Mouse (Mus musculus) left cerebral cortex, postnatal 36 days (tissue): ENCODE measurements around the gene Irf1. TPM values are rescaled to one million over a fixed set of nuclear protein-coding genes. Genes with fewer than 3 reads are reported as not detected.

ENCODE experiments used
- DNase-seq, 2 experiments: peaks; one replicate each; pipeline ENCODE4 v3.0.0; 2021 to 2022; ENCODE audit warnings: low spot score in 2 of 2, mixed read lengths in 1 of 2
- intact Hi-C: fragments of 180-260 bp; cut with DNase I; formaldehyde crosslinking; loops from one replicate; pipeline ENCODE4 v1.15.1; 2025
- total RNA-seq, 2 experiments: library from RNA; stranded (reverse); gene quantifications; 2 replicates each; pipeline ENCODE4 v1.2.3; 2021

The Irf1 gene
- total RNA-seq, 2 experiments from 2014 or later = 6.5 to 6.6 TPM

DNA sequence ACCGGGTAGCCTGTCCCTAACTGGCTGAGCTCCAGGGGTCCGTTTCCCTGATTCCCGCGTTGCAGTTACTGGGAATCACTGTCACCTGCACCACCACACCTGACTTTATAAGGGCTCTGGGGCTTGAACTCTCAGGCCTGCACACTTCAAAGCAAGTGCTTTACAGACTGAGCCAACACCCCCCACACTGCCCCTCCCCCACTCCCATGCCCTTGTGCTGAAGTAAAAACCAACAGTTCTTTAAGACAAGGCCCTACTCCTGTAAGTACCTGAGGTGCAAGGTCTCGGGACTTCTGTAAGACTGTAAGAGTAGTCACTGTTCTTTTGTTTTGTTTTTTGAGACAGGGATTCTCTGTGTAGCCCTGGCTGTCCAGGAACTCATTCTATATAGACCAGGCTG, 8.6 kb downstream of the Irf1 start:
- DNase-seq = no peak
- intact Hi-C loops = no loop called here

DNA sequence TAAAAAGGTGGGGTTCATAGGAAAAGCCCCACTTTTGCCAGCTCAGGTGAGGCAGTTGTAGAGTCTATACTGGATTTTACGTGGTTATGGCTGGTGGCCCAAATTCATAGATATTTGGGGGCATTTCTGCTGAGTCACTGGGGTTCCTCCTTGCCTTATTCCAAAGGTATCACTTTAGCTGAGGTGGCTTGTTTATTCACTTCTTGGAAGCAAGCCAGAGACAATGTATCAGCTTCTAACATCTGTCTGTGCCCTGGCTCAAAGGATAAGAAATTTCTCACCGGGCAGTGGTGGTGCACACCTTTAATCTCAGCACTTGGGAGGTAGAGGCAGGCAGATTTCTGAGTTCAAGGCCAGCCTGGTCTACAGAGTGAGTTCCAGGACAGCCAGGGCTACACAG, 10.0 kb downstream of the Irf1 start:
- no peak for DNase-seq
- intact Hi-C loops = no loop called here

DNA sequence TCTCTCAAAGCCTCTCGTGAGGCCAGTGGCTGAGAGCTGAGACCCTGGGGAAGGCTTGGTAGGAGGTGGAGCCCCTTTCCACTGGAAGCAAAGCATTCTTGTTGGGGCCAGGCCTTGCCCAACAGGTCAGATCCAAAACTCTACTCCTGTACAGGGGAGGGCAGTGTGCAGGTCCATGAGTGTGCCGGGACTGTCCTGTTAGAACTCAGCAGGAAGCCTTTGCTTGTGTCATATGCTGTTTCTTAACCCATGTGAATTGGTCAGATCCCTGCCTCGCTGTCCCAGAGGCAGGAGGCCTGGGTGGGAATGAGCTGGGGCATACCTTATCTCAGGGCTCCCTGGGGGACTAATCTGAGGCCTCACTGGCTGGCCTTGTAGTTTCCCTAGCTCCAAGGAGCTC, 10.4 kb downstream of the Irf1 start:
- intact Hi-C loops = no loop called here

DNA sequence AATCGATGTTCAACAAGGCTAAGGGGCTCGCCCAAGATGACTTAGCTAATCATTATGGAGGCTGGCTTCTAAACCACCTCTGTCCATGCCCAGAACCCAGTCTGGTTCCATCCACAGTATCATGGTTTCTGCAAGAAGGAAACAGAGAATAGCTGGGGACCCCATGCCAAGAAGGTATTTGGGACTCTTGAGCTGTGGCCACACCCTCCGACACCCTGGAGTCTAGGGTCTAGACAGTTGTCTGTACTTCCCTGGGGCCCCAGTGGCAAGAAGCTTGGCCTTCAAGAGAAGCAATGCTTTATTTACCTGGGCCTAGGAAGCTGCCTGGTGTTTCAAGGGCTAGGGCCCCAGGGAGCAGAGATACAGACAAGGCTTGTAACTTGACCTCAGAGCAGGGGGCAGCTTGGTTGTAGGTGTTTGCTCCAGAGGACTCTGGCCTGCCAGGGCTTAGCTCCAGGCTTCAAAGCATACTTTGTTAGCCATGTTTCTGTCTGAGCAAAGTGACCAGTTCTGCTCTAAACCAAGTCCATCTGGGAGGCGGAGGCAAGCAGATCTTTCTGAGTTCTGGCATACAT, 11.5 kb downstream of the Irf1 start:
- no peak for DNase-seq
- intact Hi-C loops = no loop called here

More for the DNA sequence above, 10.4 kb downstream of the Irf1 start:
- DNase-seq = no peak

DNA sequence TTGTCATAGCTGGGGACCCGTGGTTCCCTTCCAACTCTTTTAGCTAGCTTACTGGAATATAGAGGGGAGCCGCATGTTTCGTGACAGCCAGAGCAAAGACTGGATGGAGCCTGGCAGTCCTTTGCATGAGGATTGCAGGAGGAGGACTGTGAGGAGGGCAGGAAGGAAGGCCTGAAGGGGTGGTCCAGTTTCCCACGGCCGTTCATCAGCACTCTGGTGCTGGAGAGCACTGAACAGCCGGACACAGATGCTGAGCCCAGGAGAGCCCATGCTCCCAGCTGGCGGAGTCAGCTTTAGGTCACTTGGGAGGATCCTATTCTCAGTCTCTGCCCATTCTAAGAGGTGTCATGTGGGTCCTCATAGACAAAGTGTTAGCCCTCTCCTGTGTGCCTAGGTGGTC, 12.2 kb downstream of the Irf1 start:
- intact Hi-C loops = no loop called here
- no peak for DNase-seq

DNA sequence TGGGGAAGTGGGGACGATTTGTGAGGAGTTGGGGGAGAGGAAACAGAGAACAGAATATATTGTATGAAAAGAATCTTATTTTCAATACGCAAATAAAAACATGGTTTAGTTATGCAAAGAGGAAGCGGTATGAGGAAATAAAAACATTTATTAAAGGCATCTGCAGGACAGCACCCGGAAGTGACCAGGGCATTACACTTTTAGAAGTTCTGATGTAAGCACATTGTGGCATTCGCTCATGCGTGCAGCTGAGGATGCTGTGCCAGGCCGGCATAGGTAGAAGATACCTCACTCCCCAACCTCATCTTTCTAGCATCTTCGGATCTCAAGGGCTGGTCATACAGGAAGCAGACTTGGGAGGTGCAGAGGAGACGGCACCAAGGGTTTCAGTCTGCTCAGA, 13.5 kb downstream of the Irf1 start:
- intact Hi-C loops = no loop called here
- no peak for DNase-seq

DNA sequence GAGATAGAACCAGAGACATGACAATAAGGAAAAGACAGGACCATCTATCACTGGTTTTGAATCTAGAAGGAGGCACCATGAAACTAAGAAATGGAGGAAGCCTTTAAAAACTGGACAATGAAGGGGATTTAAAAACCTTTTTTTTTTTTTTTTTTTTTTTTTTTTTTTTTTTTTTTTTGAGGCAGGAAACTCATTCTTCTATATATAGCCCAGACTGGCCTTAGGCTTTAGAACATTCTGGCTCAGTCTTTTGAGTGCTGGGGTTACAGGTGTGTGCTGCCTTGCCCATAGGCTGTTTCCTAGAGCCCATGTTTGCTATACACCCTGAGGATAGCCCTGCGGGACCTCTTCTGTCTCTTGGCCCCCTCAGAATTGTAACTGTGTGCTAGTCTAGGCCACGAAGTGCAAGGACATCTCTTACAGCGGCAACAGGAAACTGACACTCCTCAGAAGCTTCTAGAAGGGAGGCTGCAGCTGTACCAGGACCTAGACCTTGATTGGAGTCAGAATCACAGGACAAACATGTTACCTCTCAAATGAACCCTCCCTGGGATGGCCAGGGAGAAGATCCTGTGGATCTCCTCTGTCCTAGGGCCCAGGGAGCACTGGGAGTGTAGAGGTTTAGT, 15.6 kb downstream of the Irf1 start:
- intact Hi-C loops = no loop called here
- no peak for DNase-seq

DNA sequence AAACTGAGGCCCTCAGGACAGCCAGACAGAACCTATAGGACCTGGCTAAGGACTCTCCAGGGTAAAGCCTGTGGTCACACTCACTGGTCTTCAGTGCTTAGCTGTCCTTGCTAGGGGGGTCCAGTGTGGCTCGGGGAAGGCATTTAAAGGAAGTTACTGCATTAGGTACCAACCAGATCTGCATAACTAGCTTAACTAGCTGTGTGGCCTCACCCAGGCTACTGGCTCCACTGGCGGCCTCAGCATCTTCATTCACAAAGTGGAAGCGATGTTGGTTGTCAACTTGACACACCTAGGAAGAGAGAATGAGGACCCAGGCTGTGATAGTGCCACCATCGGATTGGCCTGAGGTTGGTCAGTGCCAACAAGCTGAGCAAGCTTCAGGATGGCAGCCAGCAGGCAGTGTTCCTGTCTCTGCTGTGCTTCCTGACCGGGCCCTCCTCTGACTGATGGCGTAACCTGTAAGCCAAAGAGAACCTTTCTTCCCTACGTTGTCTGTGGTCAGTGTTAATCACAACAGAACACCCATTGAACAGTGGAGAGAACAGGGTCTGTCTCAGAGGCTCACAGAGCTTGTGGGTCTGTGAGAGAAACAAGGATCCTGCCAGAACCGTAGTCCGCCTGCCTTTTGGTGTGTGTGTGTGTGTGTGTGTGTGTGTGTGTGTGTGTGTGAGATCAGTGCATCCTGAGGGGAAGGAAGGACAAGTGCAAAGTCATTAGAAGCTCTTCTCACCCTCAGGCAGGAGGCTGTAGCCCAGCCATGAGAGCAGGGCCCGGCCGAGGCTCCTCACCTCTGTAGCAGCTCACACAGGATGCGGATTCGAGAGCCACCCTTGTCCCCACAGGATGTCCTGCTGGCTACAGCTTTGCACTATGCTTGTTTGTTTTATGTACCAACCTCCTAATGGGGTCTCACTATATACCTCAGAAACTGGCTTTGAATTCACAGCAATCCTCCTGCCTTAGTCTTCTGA, 16.5 kb downstream of the Irf1 start:
- intact Hi-C loops = no loop called here

DNA sequence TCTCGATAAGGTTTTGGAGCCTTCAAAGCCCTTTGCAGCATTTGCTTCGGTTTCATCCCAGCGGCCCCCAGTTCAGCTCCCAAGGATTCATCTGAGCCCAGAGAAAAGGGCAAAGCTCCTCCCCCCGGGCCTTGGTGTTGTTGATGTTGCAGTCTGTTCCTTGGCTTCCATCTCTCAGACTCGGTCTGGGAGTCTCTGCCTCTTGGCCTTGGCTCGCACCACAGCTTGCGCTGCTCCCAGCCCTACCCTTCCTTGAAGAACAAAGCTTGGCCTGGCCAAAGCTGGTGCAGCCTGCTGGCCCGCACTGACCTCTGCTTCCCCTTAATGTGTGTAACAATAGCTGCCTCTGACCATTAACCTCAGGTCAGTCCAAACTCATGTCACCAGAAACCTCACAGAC, 18.4 kb downstream of the Irf1 start:
- intact Hi-C loops = no loop called here
- DNase-seq = no peak

More for the DNA sequence above, 16.5 kb downstream of the Irf1 start:
- no peak for DNase-seq

DNA sequence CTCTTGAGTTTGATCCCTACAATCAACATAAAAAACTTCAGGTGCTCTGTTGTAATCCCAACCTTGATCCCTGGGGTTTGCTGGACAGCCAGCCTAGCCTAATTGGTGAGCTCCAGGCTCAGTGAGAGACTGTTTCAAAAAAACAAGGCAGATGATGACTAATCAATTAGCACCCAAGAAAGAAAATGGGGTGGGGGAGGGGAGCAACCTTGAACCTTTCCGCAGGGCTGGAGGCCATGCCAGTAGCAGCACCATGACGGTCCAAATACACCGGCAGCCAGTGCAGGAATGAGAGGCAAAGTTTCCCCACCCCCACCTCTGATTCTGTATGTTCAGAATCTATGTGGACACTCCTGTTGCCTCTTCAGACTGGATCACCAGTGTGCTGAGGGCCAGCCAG, 19.5 kb downstream of the Irf1 start:
- no peak for DNase-seq
- intact Hi-C loops = no loop called here

DNA sequence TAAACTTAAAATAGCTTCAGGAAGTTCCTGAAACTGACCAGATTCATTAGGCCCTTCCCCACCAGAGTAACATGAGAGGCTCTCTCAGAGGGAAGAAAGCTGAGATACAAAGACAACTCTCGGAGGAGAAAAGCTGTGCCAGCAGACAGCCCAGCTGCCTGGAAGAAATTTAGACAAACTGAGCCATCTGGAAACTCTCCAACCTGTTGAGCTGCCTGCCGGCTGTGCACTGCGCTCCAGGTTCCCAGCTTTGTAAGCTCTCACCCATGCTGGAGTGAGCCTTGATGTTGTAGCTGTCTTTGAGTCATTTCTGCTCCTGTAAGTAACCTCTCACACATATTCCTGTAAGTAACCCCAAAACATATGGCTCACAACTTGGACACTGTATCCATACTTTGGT, 23.2 kb downstream of the Irf1 start:
- intact Hi-C loops = no loop called here
- DNase-seq = peak; percentile 32 to 34

DNA sequence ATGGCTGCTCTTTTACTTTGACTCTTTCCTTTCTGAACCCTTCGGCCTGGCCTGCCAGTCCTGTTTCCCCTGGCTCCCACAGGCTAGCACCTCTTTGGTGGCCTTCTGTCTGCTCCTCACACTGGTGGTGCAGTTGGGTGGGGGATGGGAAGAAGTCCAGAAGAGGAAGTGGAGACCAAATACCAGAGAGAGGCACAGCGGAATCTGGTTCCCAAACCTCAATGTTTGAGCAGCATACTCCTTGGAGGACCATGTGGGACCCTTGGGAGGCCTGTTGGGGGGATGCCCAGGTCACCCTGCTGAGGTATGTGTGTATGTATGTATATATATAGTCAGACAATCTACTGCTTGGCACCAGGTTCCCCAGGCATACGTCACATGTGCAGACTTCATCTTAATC, 24.2 kb downstream of the Irf1 start:
- intact Hi-C loops = no loop called here
- DNase-seq = no peak

DNA sequence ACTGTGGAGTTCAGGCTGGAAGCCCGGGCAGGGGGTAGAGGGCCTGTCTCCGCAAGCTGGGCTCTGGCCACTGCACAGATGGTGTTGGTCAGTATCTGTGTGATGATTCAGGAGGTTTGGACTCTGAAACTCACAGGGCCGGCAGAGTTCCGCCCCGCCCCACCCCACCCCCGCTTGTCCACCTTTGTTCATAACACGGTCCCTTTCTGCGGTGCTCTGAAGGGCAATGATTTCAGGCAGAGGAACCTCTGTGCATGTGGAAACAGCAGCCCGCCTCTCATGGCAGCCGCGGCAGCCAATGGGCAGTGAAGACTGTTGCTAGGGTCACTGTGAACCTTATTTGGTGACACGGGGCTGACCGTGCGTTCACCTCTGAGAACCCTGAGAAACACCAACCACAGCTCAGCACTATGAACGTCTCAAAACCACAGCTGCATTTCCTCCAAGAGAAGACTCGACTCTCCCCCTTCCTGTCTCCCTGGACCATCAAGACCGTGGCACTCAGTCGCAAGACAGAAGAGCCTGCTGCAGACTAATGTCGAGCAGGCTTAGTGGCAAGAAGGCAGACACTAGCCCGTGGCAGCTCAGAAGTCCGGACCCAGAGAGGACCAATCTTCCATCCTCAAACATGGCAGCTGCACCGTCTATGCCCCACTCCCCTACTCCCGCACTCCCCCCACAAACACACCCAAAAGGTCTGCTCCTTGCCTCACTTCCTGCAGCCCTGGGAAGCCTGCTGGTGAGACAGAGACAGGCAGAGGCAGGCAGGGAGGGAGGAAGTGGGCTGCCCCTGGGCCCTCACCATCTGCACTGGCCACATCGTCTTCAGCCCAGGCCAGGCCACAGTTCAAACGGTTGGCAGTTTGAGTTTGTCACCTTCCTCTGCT, 25.1 kb downstream of the Irf1 start:
- intact Hi-C loops = no loop called here
- no peak for DNase-seq

DNA sequence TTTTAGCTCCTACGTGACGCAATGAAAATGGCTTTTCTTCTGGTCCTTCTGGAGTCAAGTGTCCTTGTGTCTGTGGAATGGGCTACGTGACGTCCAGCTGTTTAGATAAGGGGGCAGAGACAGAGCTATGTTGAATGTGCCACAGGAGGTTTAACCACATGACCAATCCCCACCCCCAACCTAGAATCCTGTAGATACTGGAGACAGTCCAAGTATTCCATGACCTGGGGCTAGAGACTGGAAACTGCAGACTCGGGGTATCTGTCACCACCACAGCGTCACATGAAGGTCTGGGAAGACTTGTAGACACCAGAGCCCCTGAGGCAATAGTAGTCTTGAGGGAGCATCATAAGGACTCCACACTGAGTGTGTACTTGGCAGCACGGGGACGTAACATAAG, 26.0 kb downstream of the Irf1 start:
- DNase-seq = no peak
- intact Hi-C loops = no loop called here

DNA sequence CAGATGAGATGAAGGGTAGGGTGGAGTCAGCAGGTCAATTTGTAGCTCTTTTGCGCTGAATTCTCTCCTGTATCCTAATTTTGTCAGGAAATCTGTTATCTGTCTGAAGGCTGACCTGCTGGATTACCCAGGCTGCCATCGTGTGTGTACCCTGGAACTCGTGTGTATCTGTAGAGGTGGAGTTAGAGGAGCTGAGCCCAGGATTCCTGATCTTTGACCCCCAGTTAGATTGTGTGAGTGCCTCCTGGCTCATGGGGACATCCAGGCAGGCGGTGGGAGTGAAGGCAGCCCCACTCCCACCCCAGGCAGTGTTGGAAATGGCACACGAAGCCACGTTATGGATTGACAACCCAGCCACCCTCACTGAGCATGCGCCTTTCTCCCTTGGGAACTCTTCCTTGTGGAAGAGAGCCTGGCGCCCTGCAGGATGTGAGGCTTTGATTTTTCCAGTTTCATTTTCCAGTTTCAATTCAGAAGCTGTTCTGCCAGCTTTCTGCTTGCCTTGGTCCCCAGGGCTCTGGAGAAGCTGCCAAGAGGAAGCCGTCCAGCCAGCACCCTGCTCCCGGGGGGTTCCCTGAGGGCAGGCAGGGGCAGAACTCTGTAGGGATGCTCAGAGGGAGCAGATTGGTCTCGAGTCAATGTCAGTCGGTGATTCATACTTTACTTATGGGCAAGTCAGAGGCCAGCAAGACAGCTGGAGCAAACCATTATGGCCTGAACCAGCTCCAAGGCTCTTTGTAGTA, 26.8 kb downstream of the Irf1 start:
- intact Hi-C loops = no loop called here
- DNase-seq = no peak

DNA sequence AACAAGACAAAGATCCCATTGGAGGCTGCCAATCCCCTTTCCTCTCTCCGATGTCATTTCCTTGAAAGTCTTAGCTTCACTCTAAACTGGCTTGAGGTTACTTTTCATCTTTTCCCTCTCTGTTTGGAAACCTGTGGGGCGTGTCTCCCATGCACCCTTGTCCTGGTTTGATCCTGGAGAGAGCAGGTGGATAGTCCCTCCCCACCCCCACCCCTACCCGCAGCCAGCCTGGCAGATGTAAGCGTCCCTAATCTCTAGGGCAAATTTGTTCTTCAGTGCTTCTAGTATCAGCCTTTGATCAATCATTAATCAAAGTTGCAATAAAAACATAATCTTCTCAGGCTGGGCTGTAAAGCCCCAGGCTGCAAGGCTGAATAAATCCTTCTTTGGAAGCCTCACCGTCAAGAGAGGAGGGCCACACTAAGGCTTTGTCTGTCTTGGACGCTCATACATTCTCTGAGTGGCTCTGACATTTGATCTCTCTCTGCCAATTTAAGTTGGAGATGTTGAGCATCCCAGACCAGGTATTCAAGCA, 27.6 kb downstream of the Irf1 start:
- no peak for DNase-seq
- intact Hi-C loops = no loop called here

DNA sequence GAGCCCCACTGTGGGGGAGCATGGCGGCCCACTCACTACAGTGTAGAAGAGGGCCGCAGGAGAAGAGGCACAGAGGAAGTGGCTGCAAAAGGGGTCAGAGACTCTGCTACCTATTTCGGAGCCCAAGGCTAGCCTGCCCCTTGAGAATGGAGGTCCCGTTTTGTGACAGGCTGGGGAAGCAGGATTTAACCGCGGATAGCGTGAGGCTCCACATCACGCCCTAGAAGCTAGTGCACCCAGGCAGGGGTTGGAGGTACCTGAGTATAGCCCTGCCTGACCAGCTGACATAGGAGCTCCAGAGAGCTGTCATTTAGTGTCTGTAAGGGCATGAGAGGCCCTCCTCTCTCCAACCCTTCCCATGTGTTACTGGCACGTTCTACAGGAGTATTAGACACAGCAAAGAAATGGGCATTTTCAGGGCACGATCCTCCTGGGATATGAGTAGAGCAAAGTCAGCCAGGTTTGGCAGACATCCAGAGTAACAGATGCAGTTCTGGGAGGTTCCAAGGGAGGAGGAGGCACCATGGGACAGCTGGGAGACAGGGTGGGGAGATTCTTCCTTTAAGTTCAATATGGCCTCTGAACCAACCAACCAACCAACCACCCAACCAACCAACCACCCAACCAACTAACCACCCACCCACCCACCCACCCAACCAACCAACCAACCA, 28.4 kb downstream of the Irf1 start:
- intact Hi-C loops = no loop called here
- DNase-seq = no peak

DNA sequence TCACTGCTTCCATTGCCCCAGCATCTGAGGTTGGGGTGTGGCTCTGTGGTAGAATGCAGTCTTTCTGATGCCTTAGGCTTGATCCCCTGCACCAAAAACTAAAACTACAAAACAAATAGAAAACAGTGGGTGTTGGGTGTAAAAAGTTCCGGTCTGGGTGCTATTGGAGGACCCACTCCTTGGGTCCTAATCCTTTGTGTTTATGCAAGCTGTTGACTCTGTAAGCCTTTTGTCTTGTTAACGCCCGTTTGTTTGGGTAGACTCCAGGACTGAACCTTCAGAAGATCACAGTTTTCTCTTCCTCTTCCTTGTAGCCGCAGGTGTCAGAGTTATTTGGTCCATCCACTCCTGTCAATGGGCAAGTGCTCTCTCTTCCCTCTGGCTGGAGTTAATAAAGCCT, 30.2 kb downstream of the Irf1 start:
- intact Hi-C loops = no loop called here

More for the DNA sequence above, 30.2 kb downstream of the Irf1 start:
- no peak for DNase-seq
